Comparison of ENCODE assay signal across 11 mouse cellular contexts in the genomic region with DNA sequence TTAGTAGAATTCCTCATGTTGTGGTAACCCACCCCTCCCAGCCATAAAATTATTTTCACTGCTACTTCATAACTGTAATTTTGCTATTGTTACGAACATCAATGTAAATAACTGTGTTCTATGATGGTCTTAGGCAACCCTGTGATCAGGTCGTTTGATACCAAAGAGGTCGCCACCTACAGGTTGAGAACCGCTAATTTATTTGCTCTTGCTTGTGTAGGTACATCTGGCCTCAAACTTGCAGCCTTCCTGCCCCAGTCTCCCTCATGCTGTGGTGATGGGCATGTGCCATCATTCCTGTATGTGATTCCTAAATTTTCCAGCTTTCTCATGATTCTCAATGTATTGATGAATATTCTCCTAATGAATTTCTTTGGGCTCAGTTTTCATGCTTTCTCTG.
DNase-seq lines count a peak whose midpoint lies in the region; ATAC-seq and TF ChIP-seq lines count a peak whose summit lies in the region.
"Had no signal": no experiment of that assay in that cellular context is flagged by ENCODE, and none has a peak within 500 bp of the region (broad histone marks: within the 10 kb centered on the region; RNA-seq: fewer than 3 reads in every experiment).

No protein-coding gene starts in this region.

- WGBS in hindbrain, postnatal 0 days: 42% methylated on average over 4 of the region's 4 CpGs
- 46% methylated on average over 4 of the region's 4 CpGs for WGBS in hindbrain, embryonic 13.5 days
- WGBS in lung, postnatal 0 days: 42% methylated on average over 4 of the region's 4 CpGs

- DNase-seq in hindbrain, postnatal 0 days (ENCODE audit: low spot score): no peak
- no peak for DNase-seq in lung, postnatal 0 days (ENCODE audit: low spot score)
- no peak for DNase-seq in lung, postnatal 4 days
- DNase-seq in ES-CJ7 (ENCODE audit: low read depth, low spot score): peak; percentile 31
- peak; percentile 9 for DNase-seq in embryo, embryonic 9.5 days (ENCODE audit: extremely low spot score)
- DNase-seq in right cerebral cortex, postnatal 25 days: no peak
- DNase-seq in left cerebral cortex, postnatal 14 days (ENCODE audit: low spot score in 2 of 2): no peak
- DNase-seq: adrenal gland, postnatal 10 days had no signal

- no peak overlapping the region for H3K4me2 ChIP-seq in hindbrain, postnatal 0 days (ENCODE audit: low read depth, low read length)
- H3K4me2 ChIP-seq in hindbrain, embryonic 13.5 days: no peak overlapping the region
- H3K4me2 ChIP-seq in lung, postnatal 0 days (replicated peaks; ENCODE audit: low read depth, low read length): no peak overlapping the region
- H3K4me2 ChIP-seq: heart, embryonic 13.5 days; lung, embryonic 15.5 days had no signal

- TF ChIP-seq CTCF in hindbrain, postnatal 0 days (IDR thresholded peaks at IDR 0.05; ENCODE audit: low read depth): peak; percentile 43
- TF ChIP-seq CTCF in lung, postnatal 0 days (IDR thresholded peaks at IDR 0.05): peak; percentile 43

- intact Hi-C loops in left cerebral cortex, postnatal 14 days (cut with DNase I): no loop called here

- no peak overlapping the region for H3K4me3 ChIP-seq in hindbrain, postnatal 0 days (ENCODE audit: low read length)
- H3K4me3 ChIP-seq in hindbrain, embryonic 13.5 days: no peak overlapping the region
- H3K4me3 ChIP-seq in lung, postnatal 0 days (ENCODE audit: low read depth, low read length): no peak overlapping the region
- H3K4me3 ChIP-seq: heart, embryonic 13.5 days; lung, embryonic 15.5 days had no signal

- no peaks in the 10 kb centered on the region for H3K4me1 ChIP-seq in hindbrain, postnatal 0 days (ENCODE audit: insufficient read depth, low read length)
- H3K4me1 ChIP-seq in hindbrain, embryonic 13.5 days (replicated peaks): peaks cover 4% of the 10 kb centered on the region; the same call in 1 of the 2 replicates
- no peaks in the 10 kb centered on the region for H3K4me1 ChIP-seq in lung, postnatal 0 days (ENCODE audit: insufficient read depth, low read depth, low read length)
- H3K4me1 ChIP-seq: heart, embryonic 13.5 days; lung, embryonic 15.5 days had no signal

- no peak overlapping the region for H3K9ac ChIP-seq in hindbrain, postnatal 0 days (replicated peaks; ENCODE audit: low read length)
- H3K9ac ChIP-seq in hindbrain, embryonic 13.5 days: no peak overlapping the region
- no peak overlapping the region for H3K9ac ChIP-seq in lung, postnatal 0 days (replicated peaks; ENCODE audit: low read depth)
- H3K9ac ChIP-seq: heart, embryonic 13.5 days; lung, embryonic 15.5 days had no signal

- no peaks in the 10 kb centered on the region for H3K36me3 ChIP-seq in hindbrain, postnatal 0 days (ENCODE audit: insufficient read depth, low read length)
- no peaks in the 10 kb centered on the region for H3K36me3 ChIP-seq in hindbrain, embryonic 13.5 days
- no peaks in the 10 kb centered on the region for H3K36me3 ChIP-seq in lung, postnatal 0 days (ENCODE audit: insufficient read depth, low read length)
- H3K36me3 ChIP-seq: heart, embryonic 13.5 days; lung, embryonic 15.5 days had no signal

- H3K27me3 ChIP-seq in hindbrain, postnatal 0 days (ENCODE audit: insufficient read depth, low read length): no peaks in the 10 kb centered on the region
- no peaks in the 10 kb centered on the region for H3K27me3 ChIP-seq in hindbrain, embryonic 13.5 days
- no peaks in the 10 kb centered on the region for H3K27me3 ChIP-seq in lung, postnatal 0 days (replicated peaks; ENCODE audit: insufficient read depth, low read length)
- H3K27me3 ChIP-seq: heart, embryonic 13.5 days; lung, embryonic 15.5 days had no signal

- H3K27ac ChIP-seq in hindbrain, postnatal 0 days: no peak overlapping the region
- H3K27ac ChIP-seq in hindbrain, embryonic 13.5 days: no peak overlapping the region
- H3K27ac ChIP-seq in lung, postnatal 0 days (ENCODE audit: low read length): no peak overlapping the region
- H3K27ac ChIP-seq: heart, embryonic 13.5 days; lung, embryonic 15.5 days had no signal

- no peak for ATAC-seq in hindbrain, postnatal 0 days
- ATAC-seq in hindbrain, embryonic 13.5 days (ENCODE audit: low FRiP score): no peak
- ATAC-seq in lung, postnatal 0 days: no peak

- no peaks in the 10 kb centered on the region for H3K9me3 ChIP-seq in hindbrain, postnatal 0 days (ENCODE audit: low read length)
- H3K9me3 ChIP-seq in hindbrain, embryonic 13.5 days: no peaks in the 10 kb centered on the region
- no peaks in the 10 kb centered on the region for H3K9me3 ChIP-seq in lung, postnatal 0 days (ENCODE audit: low read length)
- H3K9me3 ChIP-seq: heart, embryonic 13.5 days; lung, embryonic 15.5 days had no signal

- TF ChIP-seq EP300 in lung, postnatal 0 days (IDR thresholded peaks at IDR 0.05): no peak

Comparison
In these comparisons a context has a peak if more than half of its experiments do, and no peak if none do; other contexts are left out.
1. DNase-seq: peak in ES-CJ7 (single experiment) and embryo, embryonic 9.5 days (single experiment); none in hindbrain, postnatal 0 days (single experiment), lung, postnatal 0 days (single experiment), lung, postnatal 4 days (0 of 2), right cerebral cortex, postnatal 25 days (single experiment) and left cerebral cortex, postnatal 14 days (0 of 2).